Comparison of ENCODE assay signal across 19 mouse cellular contexts in genomic region chr3:28859630-28860392, GRCm38 (mm10). TPM values are rescaled to one million over a fixed set of nuclear protein-coding genes. Genes with fewer than 3 reads are reported as not detected.
"Had no signal": no experiment of that assay in that cellular context is flagged by ENCODE, and none has a peak within 500 bp of the region (broad histone marks: within the 10 kb centered on the region; RNA-seq: fewer than 3 reads in every experiment).

No protein-coding gene starts in this region.

RNA-seq across cellular contexts. Expression of gene Gm1527, which starts 32.6 kb away (rescaled TPM):
- total RNA-seq: layer of hippocampus, adult 2 months; layer of hippocampus, postnatal 25 days; left cerebral cortex, adult 18-20 months; left cerebral cortex, postnatal 25 days; monocyte, adult 5-6 weeks had no signal
- polyA plus RNA-seq: kidney, embryonic 14.5 days; large intestine, adult 2 months; limb, embryonic 11.5 days; liver, embryonic 12.5 days; liver, embryonic 15.5 days; lung, embryonic 15.5 days; midbrain, embryonic 10.5 days; midbrain, embryonic 13.5 days; midbrain, embryonic 16.5 days; myocyte; small intestine, adult 2 months; spleen, adult 2 months; stomach, embryonic 16.5 days; urinary bladder, adult 2 months had no signal
